Mouse (Mus musculus): Measurements from ENCODE around the gene Apobec4. TPM values are rescaled to one million over a fixed set of nuclear protein-coding genes. Genes with fewer than 3 reads are reported as not detected.

The Apobec4 gene
- total and polyA plus RNA-seq, 3 experiments, result not detected

- Histone ChIP-seq H3K9me3 (replicated peaks; ENCODE audit: insufficient read depth, low read length) (no peaks in the 10 kb centered on the region), H3K4me3 (ENCODE audit: control insufficient read depth in 1 of 2, insufficient read depth in 1 of 2, low read depth in 2 of 2, low read length in 2 of 2) (no peak overlapping the region), H3K27ac (ENCODE audit: control insufficient read depth, low read depth, low read length) (no peak overlapping the region), H3K4me1 (ENCODE audit: control insufficient read depth in 1 of 2, insufficient read depth in 2 of 2, low read length in 2 of 2) (no peaks in the 10 kb centered on the region), H3K36me3 (ENCODE audit: control insufficient read depth in 1 of 2, insufficient read depth in 2 of 2, low read length in 2 of 2) (no peaks in the 10 kb centered on the region), H3K27me3 (ENCODE audit: control insufficient read depth in 1 of 2, insufficient read depth in 2 of 2, low read length in 2 of 2) (peaks cover 0 to 8% of the 10 kb centered on the region in 2 experiments; a peak in 2 of 4 replicates), H3K79me2 (ENCODE audit: control insufficient read depth, insufficient read depth, low read length, poor library complexity) (no peaks in the 10 kb centered on the region), H3K9ac (ENCODE audit: control insufficient read depth, low read depth, low read length, poor library complexity, severe bottlenecking) (no peak overlapping the region)
- TF ChIP-seq E2F4 (IDR thresholded peaks at IDR 0.05; ENCODE audit: borderline replicate concordance, low read depth, low read length) (no peak), ZMIZ1 (IDR thresholded peaks at IDR 0.05; ENCODE audit: low read depth, low read length) (no peak), HCFC1 (IDR thresholded peaks at IDR 0.05; ENCODE audit: low read depth, low read length) (no peak), TAL1 (IDR thresholded peaks at IDR 0.05; ENCODE audit: low read length) (no peak), GABPA (IDR thresholded peaks at IDR 0.05; ENCODE audit: low read depth, low read length) (no peak), MAX (IDR thresholded peaks at IDR 0.05; ENCODE audit: low read length) (no peak), ZC3H11A (IDR thresholded peaks at IDR 0.05; ENCODE audit: low read depth, low read length) (no peak), RCOR1 (IDR thresholded peaks at IDR 0.05; ENCODE audit: low read depth, low read length) (no peak)
- DNase-seq (ENCODE audit: low read depth, low spot score), result no peak
Measured at GRCm38 (mm10) chr1:152749276-152749675, 1.1 kb upstream of the Apobec4 start.

- Histone ChIP-seq H3K79me2 (ENCODE audit: control insufficient read depth, insufficient read depth, low read length, poor library complexity) (peaks cover 3% of the 10 kb centered on the region), H3K4me1 (ENCODE audit: control insufficient read depth in 1 of 2, insufficient read depth in 2 of 2, low read length in 2 of 2) (peaks cover 0 to 4% of the 10 kb centered on the region in 2 experiments; a peak in 2 of 4 replicates), H3K36me3 (ENCODE audit: control insufficient read depth in 1 of 2, insufficient read depth in 2 of 2, low read length in 2 of 2) (no peaks in the 10 kb centered on the region; a peak in 1 of 4 replicates), H3K27ac (ENCODE audit: control insufficient read depth, low read depth, low read length) (no peak overlapping the region), H3K27me3 (ENCODE audit: control insufficient read depth in 1 of 2, insufficient read depth in 2 of 2, low read length in 2 of 2) (peaks cover 2 to 7% of the 10 kb centered on the region in 2 experiments), H3K9ac (ENCODE audit: control insufficient read depth, low read depth, low read length, poor library complexity, severe bottlenecking) (no peak overlapping the region), H3K4me3 (ENCODE audit: control insufficient read depth in 1 of 2, insufficient read depth in 1 of 2, low read depth in 2 of 2, low read length in 2 of 2) (no peak overlapping the region), H3K9me3 (replicated peaks; ENCODE audit: insufficient read depth, low read length) (no peaks in the 10 kb centered on the region)
- no peak for TF ChIP-seq EP300 (IDR thresholded peaks at IDR 0.05; ENCODE audit: low read depth in 1 of 2, low read length in 2 of 2)
- no peak for TF ChIP-seq POLR2AphosphoS5 (IDR thresholded peaks at IDR 0.05; ENCODE audit: borderline replicate concordance, low read depth, low read length)
- TF ChIP-seq SIN3A (IDR thresholded peaks at IDR 0.05; ENCODE audit: low read length), result no peak
- DNase-seq (ENCODE audit: low read depth, low spot score), result no peak
Measured at GRCm38 (mm10) chr1:152761791-152762190, 11.4 kb downstream of the Apobec4 start.

GRCm38 (mm10) chr1:152766032-152766772 lies 15.9 kb downstream of the Apobec4 start, which contains the start of the genes Rgl1 and Arpc5:
Gene Rgl1, minus strand, starts transcription at chr1:152766351.
Gene Arpc5, plus strand, starts transcription at chr1:152766542.
- Histone ChIP-seq H3K79me2 (ENCODE audit: control insufficient read depth, insufficient read depth, low read length, poor library complexity) (peaks cover 13% of the 10 kb centered on the region), H3K4me3 (ENCODE audit: control insufficient read depth in 1 of 2, insufficient read depth in 1 of 2, low read depth in 2 of 2, low read length in 2 of 2) (peak within 1 kb of the TSS; percentile 98 to 99), H3K36me3 (ENCODE audit: control insufficient read depth in 1 of 2, insufficient read depth in 2 of 2, low read length in 2 of 2) (peaks cover 4 to 16% of the 10 kb centered on the region in 2 experiments), H3K9me3 (replicated peaks; ENCODE audit: insufficient read depth, low read length) (no peaks in the 10 kb centered on the region), H3K4me1 (ENCODE audit: control insufficient read depth in 1 of 2, insufficient read depth in 2 of 2, low read length in 2 of 2) (peaks cover 0 to 4% of the 10 kb centered on the region in 2 experiments; a peak in 2 of 4 replicates), H3K9ac (ENCODE audit: control insufficient read depth, low read depth, low read length, poor library complexity, severe bottlenecking) (peak within 1 kb of the TSS; percentile 96), H3K27ac (ENCODE audit: control insufficient read depth, low read depth, low read length) (peak within 1 kb of the TSS; percentile 71), H3K27me3 (ENCODE audit: control insufficient read depth in 1 of 2, insufficient read depth in 2 of 2, low read length in 2 of 2) (peaks cover 2 to 4% of the 10 kb centered on the region in 2 experiments; a peak in 3 of 4 replicates)
- peak; percentile 97 for DNase-seq (ENCODE audit: low read depth, low spot score)
- TF ChIP-seq SMC3 (IDR thresholded peaks at IDR 0.05; ENCODE audit: low read depth, low read length), result no peak
- TF ChIP-seq ZKSCAN1 (IDR thresholded peaks at IDR 0.05; ENCODE audit: low read depth, low read length), result no peak
- TF ChIP-seq ETS1 (IDR thresholded peaks at IDR 0.05; ENCODE audit: low read depth, low read length), result no peak
- TF ChIP-seq MEF2A (IDR thresholded peaks at IDR 0.05; ENCODE audit: extremely low read depth, insufficient replicate concordance, low read depth, low read length, poor library complexity, severe bottlenecking), result no peak
- no peak for TF ChIP-seq JUND (IDR thresholded peaks at IDR 0.05; ENCODE audit: low read depth, low read length)
- TF ChIP-seq POLR2A (IDR thresholded peaks at IDR 0.05; ENCODE audit: control insufficient read depth in 1 of 2, insufficient read depth in 1 of 2, low read depth in 1 of 2, low read length in 2 of 2, poor library complexity in 1 of 2), result peak; percentile 87 to 88
- 0 out of 2 replicates have a peak, but pooled peaks have one; percentile 67 for TF ChIP-seq POLR2AphosphoS5 (IDR thresholded peaks at IDR 0.05; ENCODE audit: borderline replicate concordance, low read depth, low read length)
- TF ChIP-seq USF1 (IDR thresholded peaks at IDR 0.05; ENCODE audit: low read depth, low read length), result peak; percentile 99
- TF ChIP-seq USF2 (IDR thresholded peaks at IDR 0.05; ENCODE audit: borderline replicate concordance in 1 of 2, insufficient read depth in 1 of 2, low read depth in 1 of 2, low read length in 2 of 2), result peak; percentile 80 to 93
- TF ChIP-seq MAX (IDR thresholded peaks at IDR 0.05; ENCODE audit: low read length), result peak; percentile 89
- no peak; the same call in 1 of the 2 replicates for TF ChIP-seq TCF12 (IDR thresholded peaks at IDR 0.05; ENCODE audit: low read depth, low read length)
- TF ChIP-seq CHD1 (IDR thresholded peaks at IDR 0.05; ENCODE audit: low read depth, low read length), result no peak
- TF ChIP-seq E2F4 (IDR thresholded peaks at IDR 0.05; ENCODE audit: borderline replicate concordance, low read depth, low read length), result no peak
- TF ChIP-seq EP300 (IDR thresholded peaks at IDR 0.05; ENCODE audit: low read depth in 1 of 2, low read length in 2 of 2), result no peak
- peak; percentile 80; the same call in 1 of the 2 replicates for TF ChIP-seq ZMIZ1 (IDR thresholded peaks at IDR 0.05; ENCODE audit: low read depth, low read length)
- TF ChIP-seq HCFC1 (IDR thresholded peaks at IDR 0.05; ENCODE audit: low read depth, low read length), result peak; percentile 77
- TF ChIP-seq TBP (IDR thresholded peaks at IDR 0.05; ENCODE audit: low read depth, low read length), result 0 out of 2 replicates have a peak, but pooled peaks have one; percentile 36
